Mouse (Mus musculus) MEL (cell line): ENCODE results near the gene Rab31. TPM values are rescaled to one million over a fixed set of nuclear protein-coding genes. Genes with fewer than 3 reads are reported as not detected.
A peak's percentile ranks its signal among the peaks of the same experiment; 100 is the strongest.

Experiments
- DNase-seq: peaks from one replicate; pipeline ENCODE4 v3.0.0; 2011; ENCODE audit warnings: low read depth, low spot score
- H3K27ac ChIP-seq: 2 replicates; pipeline ENCODE4 v1.5.1; 2012; ENCODE audit warnings: low read depth, mild to moderate bottlenecking, control low read depth, low read length, moderate library complexity; ENCODE audit not compliant: control insufficient read depth
- H3K27me3 ChIP-seq, 2 experiments: fragments of 150-350 bp in 1 of 2; sonication (generic) in 1 of 2; 2 replicates each; pipeline ENCODE4 v1.6.1; 2012; ENCODE audit warnings: low read length in 2 of 2, mild to moderate bottlenecking in 2 of 2, improper control_type of control experiment in 1 of 2, moderate library complexity in 1 of 2; ENCODE audit not compliant: insufficient read depth in 2 of 2, control insufficient read depth in 1 of 2
- H3K36me3 ChIP-seq, 2 experiments: 2 replicates each; pipeline ENCODE4 v1.6.1; 2012 to 2014; ENCODE audit warnings: low read length in 2 of 2, improper control_type of control experiment in 1 of 2, inconsistent platforms in 1 of 2, mild to moderate bottlenecking in 1 of 2; ENCODE audit not compliant: insufficient read depth in 2 of 2, control insufficient read depth in 1 of 2
- H3K4me1 ChIP-seq, 2 experiments: fragments of 150-350 bp in 1 of 2; sonication (generic) in 1 of 2; 2 replicates each; pipeline ENCODE4 v1.6.1; 2012; ENCODE audit warnings: low read length in 2 of 2, improper control_type of control experiment in 1 of 2, mild to moderate bottlenecking in 1 of 2; ENCODE audit not compliant: insufficient read depth in 2 of 2, control insufficient read depth in 1 of 2
- H3K4me3 ChIP-seq, 2 experiments: fragments of 150-350 bp in 1 of 2; sonication (generic) in 1 of 2; 2 replicates each; pipeline ENCODE4 v1.5.1; 2012; ENCODE audit warnings: low read depth in 2 of 2, low read length in 2 of 2, mild to moderate bottlenecking in 2 of 2, moderate library complexity in 2 of 2, control low read depth in 1 of 2, improper control_type of control experiment in 1 of 2; ENCODE audit not compliant: control insufficient read depth in 1 of 2, insufficient read depth in 1 of 2
- H3K79me2 ChIP-seq: 2 replicates; pipeline ENCODE4 v1.6.1; 2012; ENCODE audit warnings: mild to moderate bottlenecking, low read length, moderate library complexity; ENCODE audit not compliant: control insufficient read depth, poor library complexity, insufficient read depth
- H3K9ac ChIP-seq: 2 replicates; pipeline ENCODE4 v1.6.1; 2012; ENCODE audit warnings: low read depth, mild to moderate bottlenecking, control low read depth, low read length, moderate library complexity; ENCODE audit not compliant: control insufficient read depth, poor library complexity, severe bottlenecking
- H3K9me3 ChIP-seq: fragments of 150-350 bp; sonication (generic); replicated peaks from 2 replicates; pipeline ENCODE4 v1.6.1; 2012; ENCODE audit warnings: mild to moderate bottlenecking, low read length, improper control_type of control experiment, moderate library complexity; ENCODE audit not compliant: insufficient read depth
- CTCF ChIP-seq, 3 experiments: IDR thresholded peaks in 2 of 3; conservative IDR thresholded peaks in 1 of 3; 2 replicates each; pipeline ENCODE4 v1.5.1; 2011 to 2012; ENCODE audit warnings: low read length in 3 of 3, low read depth in 2 of 3, mild to moderate bottlenecking in 2 of 3, improper control_type of control experiment in 1 of 3, inconsistent platforms in 1 of 3, mixed read lengths in 1 of 3, moderate library complexity in 1 of 3; ENCODE audit not compliant: control insufficient read depth in 1 of 3, insufficient read depth in 1 of 3, poor library complexity in 1 of 3, severe bottlenecking in 1 of 3
- ELF1 ChIP-seq: IDR thresholded peaks from 2 replicates; pipeline ENCODE4 v1.6.1; 2014; ENCODE audit warnings: low read depth, mild to moderate bottlenecking, inconsistent platforms, low read length, improper control_type of control experiment, moderate library complexity
- EP300 ChIP-seq, 2 experiments: IDR thresholded peaks; 2 replicates each; pipeline ENCODE4 v1.6.1; 2011; ENCODE audit warnings: improper control_type of control experiment in 2 of 2, low read length in 2 of 2, low read depth in 1 of 2, mild to moderate bottlenecking in 1 of 2
- ETS1 ChIP-seq: IDR thresholded peaks from 2 replicates; pipeline ENCODE4 v1.6.1; 2012; ENCODE audit warnings: low read depth, mild to moderate bottlenecking, inconsistent platforms, low read length, improper control_type of control experiment, moderate library complexity
- GATA1 ChIP-seq: IDR thresholded peaks from 2 replicates; pipeline ENCODE4 v1.6.1; 2011; ENCODE audit warnings: low read depth, low read length, improper control_type of control experiment
- HCFC1 ChIP-seq: IDR thresholded peaks from 2 replicates; pipeline ENCODE4 v1.6.1; 2012; ENCODE audit warnings: low read depth, mild to moderate bottlenecking, inconsistent platforms, low read length, improper control_type of control experiment, moderate library complexity
- KAT2A ChIP-seq: conservative IDR thresholded peaks from 2 replicates; pipeline ENCODE4 v1.6.1; 2012; ENCODE audit warnings: low read depth, low read length, improper control_type of control experiment, inconsistent platforms
- MAFK ChIP-seq: IDR thresholded peaks from 2 replicates; pipeline ENCODE4 v1.6.1; 2011; ENCODE audit warnings: low read depth, mild to moderate bottlenecking, low read length, improper control_type of control experiment, borderline replicate concordance
- MAZ ChIP-seq: IDR thresholded peaks from 2 replicates; pipeline ENCODE4 v1.6.1; 2012; ENCODE audit warnings: low read depth, mild to moderate bottlenecking, inconsistent platforms, low read length, improper control_type of control experiment
- MEF2A ChIP-seq: IDR thresholded peaks from 2 replicates; pipeline ENCODE4 v1.6.1; 2014; ENCODE audit warnings: low read depth, mild to moderate bottlenecking, inconsistent platforms, low read length, improper control_type of control experiment; ENCODE audit not compliant: poor library complexity, insufficient replicate concordance, severe bottlenecking; ENCODE audit errors: extremely low read depth
- MYC ChIP-seq: IDR thresholded peaks from 2 replicates; pipeline ENCODE4 v1.6.1; 2011; ENCODE audit warnings: low read depth, mild to moderate bottlenecking, low read length, improper control_type of control experiment, moderate library complexity
- POLR2AphosphoS2 ChIP-seq: IDR thresholded peaks from 2 replicates; pipeline ENCODE4 v1.6.1; 2011; ENCODE audit warnings: low read length, improper control_type of control experiment
- RAD21 ChIP-seq: IDR thresholded peaks from 2 replicates; pipeline ENCODE4 v1.6.1; 2011; ENCODE audit warnings: mild to moderate bottlenecking, low read depth, low read length, improper control_type of control experiment
- RCOR1 ChIP-seq: IDR thresholded peaks from 2 replicates; pipeline ENCODE4 v1.6.1; 2012; ENCODE audit warnings: low read depth, mild to moderate bottlenecking, inconsistent platforms, low read length, improper control_type of control experiment
- SIN3A ChIP-seq: IDR thresholded peaks from 2 replicates; pipeline ENCODE4 v1.6.1; 2012; ENCODE audit warnings: low read length, improper control_type of control experiment, inconsistent platforms
- SMC3 ChIP-seq: IDR thresholded peaks from 2 replicates; pipeline ENCODE4 v1.6.1; 2011; ENCODE audit warnings: low read depth, low read length, improper control_type of control experiment
- TAL1 ChIP-seq: IDR thresholded peaks from 2 replicates; pipeline ENCODE4 v1.6.1; 2012; ENCODE audit warnings: mild to moderate bottlenecking, inconsistent platforms, low read length, moderate library complexity, mixed read lengths
- UBTF ChIP-seq: IDR thresholded peaks from 2 replicates; pipeline ENCODE4 v1.6.1; 2012; ENCODE audit warnings: low read depth, mild to moderate bottlenecking, inconsistent platforms, low read length, improper control_type of control experiment, moderate library complexity, borderline replicate concordance; ENCODE audit not compliant: insufficient read depth
- polyA plus RNA-seq, 2 experiments: library from polyadenylated mRNA; stranded (reverse) in 1 of 2; unstranded in 1 of 2; fragments of >175 nt in 1 of 2; fragments of >200 nt in 1 of 2; gene quantifications; 2 replicates each; pipeline versions ENCODE4 v1.2.1 to v1.2.4; 2012; ENCODE audit warnings: low replicate concordance in 2 of 2, low read depth in 1 of 2; ENCODE audit not compliant: insufficient read length in 2 of 2, insufficient read depth in 1 of 2, missing spikeins in 1 of 2
- total RNA-seq: library from RNA; depleted of rRNA; stranded (reverse); fragments of 300-350 nt; gene quantifications from 2 replicates; pipeline ENCODE4 v1.2.3, GENCODE M21; 2012

Rab31 gene
- total and polyA plus RNA-seq, 3 experiments: 23.6 to 25.7 TPM; not detected in 1

- Histone ChIP-seq H3K27me3 (no peaks in the 10 kb centered on the region), H3K27ac (no peak overlapping the region), H3K79me2 (no peaks in the 10 kb centered on the region), H3K9me3 (no peaks in the 10 kb centered on the region), H3K4me3 (no peak overlapping the region), H3K9ac (no peak overlapping the region), H3K4me1 (no peaks in the 10 kb centered on the region), H3K36me3 (no peaks in the 10 kb centered on the region; a peak in 1 of 4 replicates)
- no peak for DNase-seq
- no peak for TF ChIP-seq KAT2A
- TF ChIP-seq MEF2A: no peak
- TF ChIP-seq GATA1: no peak
- no peak for TF ChIP-seq HCFC1
- no peak for TF ChIP-seq ETS1
- no peak for TF ChIP-seq RCOR1
- no peak for TF ChIP-seq MYC
- no peak for TF ChIP-seq UBTF
- TF ChIP-seq MAZ: no peak
- no peak for TF ChIP-seq MAFK
- TF ChIP-seq SMC3: no peak
Measured at GRCm38 (mm10) chr17:65710576-65710975, 62.0 kb downstream of the Rab31 start.

- Histone ChIP-seq H3K9ac (no peak overlapping the region), H3K27me3 (no peaks in the 10 kb centered on the region), H3K4me1 (peaks cover 5 to 12% of the 10 kb centered on the region in 2 experiments; a peak in 3 of 4 replicates), H3K27ac (no peak overlapping the region), H3K4me3 (no peak overlapping the region), H3K36me3 (no peaks in the 10 kb centered on the region; a peak in 2 of 4 replicates), H3K79me2 (no peaks in the 10 kb centered on the region), H3K9me3 (no peaks in the 10 kb centered on the region)
- no peak for TF ChIP-seq SIN3A
- TF ChIP-seq EP300 (IDR thresholded peaks at IDR 0.05; ENCODE audit: low read depth in 1 of 2, low read length in 2 of 2): no peak
- TF ChIP-seq TAL1: no peak
- no peak for TF ChIP-seq KAT2A
- TF ChIP-seq ELF1: no peak
- TF ChIP-seq RAD21: peak; percentile 17
- no peak for TF ChIP-seq POLR2AphosphoS2
- peak in 2 of 3 experiments; percentile 20 to 25; a peak in 3 of 6 replicates for TF ChIP-seq CTCF (IDR thresholded peaks at IDR 0.05 in 2 of 3, conservative IDR thresholded peaks at IDR 0.05 in 1 of 3; ENCODE audit: control insufficient read depth in 1 of 3, insufficient read depth in 1 of 3, low read depth in 2 of 3, low read length in 3 of 3, poor library complexity in 1 of 3, severe bottlenecking in 1 of 3)
- DNase-seq: no peak
Measured at GRCm38 (mm10) chr17:65706220-65706619, 66.3 kb downstream of the Rab31 start.
